Mouse (Mus musculus): Measurements from ENCODE around the gene Arhgap24.

GRCm38 (mm10) chr5:102765694-102766093, 284.5 kb downstream of the Arhgap24 start:
- TF ChIP-seq POLR2A (IDR thresholded peaks at IDR 0.05; ENCODE audit: borderline replicate concordance, extremely low read depth, insufficient read depth, insufficient read length, poor library complexity, severe bottlenecking), result no peak
- TF ChIP-seq CTCF (IDR thresholded peaks at IDR 0.05; ENCODE audit: borderline replicate concordance, extremely low read depth, insufficient read depth, insufficient read length), result no peak
